Mouse (Mus musculus) adrenal gland, adult 18-20 months (tissue): ENCODE measurements around the gene Gm3532. TPM values are rescaled to one million over a fixed set of nuclear protein-coding genes. Genes with fewer than 3 reads are reported as not detected.
"Not testable (repeated sequence)": the region's sequence is repeated elsewhere in the genome, so short reads cannot be mapped to it uniquely, and the experiment has no call there.

Source experiments
- DNase-seq, 2 experiments: peaks; one replicate each; pipeline ENCODE4 v3.0.0; 2021 to 2022; ENCODE audit warnings: low spot score in 2 of 2
- long read RNA-seq, 2 experiments: library from polyadenylated mRNA; stranded (forward); transcript quantifications; one replicate each; pipeline ENCODE4 v2.0.0; 2021
- total RNA-seq, 2 experiments: library from RNA; stranded (reverse); gene quantifications; 1 replicate in 1 of 2; 2 replicates in 1 of 2; pipeline ENCODE4 v1.2.3; 2021

Gene Gm3532
- total RNA-seq = not detected
- long read RNA-seq, experiment 1 = 0 reads
- long read RNA-seq, experiment 2 = 0 reads

DNA sequence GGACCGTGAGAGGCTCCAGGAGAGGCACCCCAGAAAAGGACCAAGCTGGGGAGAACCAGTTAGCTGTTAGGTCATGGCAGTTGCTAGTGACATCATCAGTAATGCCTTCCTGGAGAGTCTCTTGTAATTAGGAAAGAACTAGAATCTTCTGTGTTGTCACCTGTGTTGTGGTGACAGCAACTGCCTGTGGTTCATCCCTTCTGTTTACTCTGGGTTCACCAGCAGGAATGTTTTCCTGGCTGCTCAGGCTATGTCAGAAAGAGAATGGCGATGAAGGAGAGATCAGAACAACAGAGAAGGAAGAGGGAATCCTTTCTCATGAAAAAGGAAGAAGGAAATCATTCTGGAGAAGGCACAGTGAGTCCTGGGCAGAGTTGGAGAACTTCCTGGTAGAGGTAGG is at the start of gene Gm3532:
TSS of gene Gm3532 (plus strand) at position 301 of the 400 bp plus-strand sequence.
- not testable (repeated sequence) for DNase-seq

- DNase-seq = not testable (repeated sequence)
These were observed 36.9 kb upstream of the Gm3532 start, which contains the start of gene Gm3488 for GRCm38 (mm10) chr14:5501374-5501773. TSS of gene Gm3488 (plus strand) at chr14:5501674.

Other genes starting within 250 kb of the Gm3532 start
- not detected for gene Gm3542, start 203.6 kb upstream of the Gm3532 start, total RNA-seq
- gene Gm3500, start 149.4 kb upstream of the Gm3532 start, total RNA-seq = not detected
- gene Gm3194, start 83.0 kb upstream of the Gm3532 start, total RNA-seq = under 1 TPM in 1 of 2 experiments, not detected in 1; 0.53 TPM
- not detected for gene Gm8246, start 60.7 kb upstream of the Gm3532 start, total RNA-seq
- gene Gm3187, start 54.3 kb upstream of the Gm3532 start, total RNA-seq = not detected
- gene Gm3488, start 36.8 kb upstream of the Gm3532 start, total RNA-seq = under 1 TPM in 1 of 2 experiments, not detected in 1; 0.19 TPM
- gene Gm8265, start 94.5 kb downstream of the Gm3532 start, total RNA-seq = not detected
- gene Gm9603, start 149.0 kb downstream of the Gm3532 start, total RNA-seq = not detected
- gene Gm3373, start 203.1 kb downstream of the Gm3532 start, total RNA-seq = not detected